Mouse (Mus musculus): ENCODE data around the gene Crkl. TPM values are rescaled to one million over a fixed set of nuclear protein-coding genes. Genes with fewer than 3 reads are reported as not detected.
A peak's percentile ranks its signal among the peaks of the same experiment; 100 is the strongest.

Gene Crkl
- polyA plus RNA-seq, 1 experiment from 2014 or later: 92.2 TPM

DNA sequence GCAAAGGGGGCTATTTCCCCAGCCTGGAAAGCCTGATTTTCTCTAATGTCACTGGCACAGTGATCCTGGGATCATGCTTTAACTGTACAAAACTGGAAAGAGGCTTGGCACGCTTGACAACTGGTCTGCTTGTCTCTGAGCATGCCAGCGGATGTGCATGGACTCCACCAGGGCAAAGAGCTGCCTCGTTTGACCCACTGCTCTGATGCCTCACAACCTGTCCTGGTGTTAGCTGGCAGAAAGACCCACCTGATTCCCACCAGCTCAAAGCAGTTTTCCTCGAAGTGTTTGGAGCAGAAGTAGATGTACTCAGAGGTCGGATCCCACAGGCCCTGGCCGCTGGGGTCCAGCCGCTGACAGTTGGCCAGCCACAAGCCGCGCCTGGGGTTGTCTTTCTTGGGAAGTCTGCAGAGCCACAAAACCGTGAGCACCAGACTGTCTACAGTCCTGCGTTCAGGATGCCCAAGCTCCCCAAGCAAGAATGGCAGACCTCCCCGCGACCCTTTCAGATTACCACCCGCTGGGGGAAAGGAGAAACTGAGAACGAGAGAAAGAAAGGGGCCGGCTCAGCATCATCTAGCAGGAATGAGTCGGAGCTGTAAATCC lies 78.3 kb downstream of the Crkl start:
- H3K4me1 ChIP-seq (replicated peaks): peaks cover 22% of the 10 kb centered on the region
- H3K4me3 ChIP-seq (replicated peaks): peak overlapping the region; percentile 68
- no peaks in the 10 kb centered on the region for H3K9me3 ChIP-seq
- no peaks in the 10 kb centered on the region for H3K27me3 ChIP-seq
- peak overlapping the region; percentile 81 for H3K4me2 ChIP-seq
- H3K27ac ChIP-seq: peak overlapping the region; percentile 95
- H3K9ac ChIP-seq (replicated peaks): peak overlapping the region; percentile 87
- 17% methylated on average over 17 of the region's 17 CpGs for WGBS
- H3K36me3 ChIP-seq: peaks cover 47% of the 10 kb centered on the region
- no peak for ATAC-seq (ENCODE audit: insufficient number of reproducible peaks, insufficient read depth, low FRiP score, low TSS enrichment, low read depth)

- peak within 1 kb of the TSS; percentile 87 for H3K9ac ChIP-seq (replicated peaks)
These were observed 79.0 kb downstream of the Crkl start, which contains the start of gene Thap7 for GRCm38 (mm10) chr16:17530640-17531288. Gene Thap7 (minus strand): TSS chr16:17531136.

GRCm38 (mm10) chr16:17532271-17532670 lies 80.5 kb downstream of the Crkl start:
- no peak overlapping the region for H3K9ac ChIP-seq (replicated peaks)
- ATAC-seq (ENCODE audit: insufficient number of reproducible peaks, insufficient read depth, low FRiP score, low TSS enrichment, low read depth): no peak
- H3K4me1 ChIP-seq (replicated peaks): peaks cover 22% of the 10 kb centered on the region
- peak overlapping the region; percentile 81; the same call in 1 of the 2 replicates for H3K4me2 ChIP-seq
- no peaks in the 10 kb centered on the region for H3K27me3 ChIP-seq
- no peaks in the 10 kb centered on the region for H3K9me3 ChIP-seq
- peak overlapping the region; percentile 68; the same call in 1 of the 2 replicates for H3K4me3 ChIP-seq (replicated peaks)
- no peak overlapping the region for H3K27ac ChIP-seq
- WGBS: 56% methylated on average over 4 of the region's 4 CpGs
- H3K36me3 ChIP-seq: peaks cover 26% of the 10 kb centered on the region

More at GRCm38 (mm10) chr16:17530640-17531288, 79.0 kb downstream of the Crkl start, which contains the start of gene Thap7:
- Histone ChIP-seq H3K9me3 (no peaks in the 10 kb centered on the region), H3K27ac (peak within 1 kb of the TSS; percentile 95), H3K4me2 (peak within 1 kb of the TSS; percentile 81), H3K4me1 (replicated peaks) (peaks cover 22% of the 10 kb centered on the region), H3K4me3 (replicated peaks) (peak within 1 kb of the TSS; percentile 68), H3K36me3 (peaks cover 41% of the 10 kb centered on the region), H3K27me3 (no peaks in the 10 kb centered on the region)
- peak; percentile 96 for ATAC-seq (ENCODE audit: insufficient number of reproducible peaks, insufficient read depth, low FRiP score, low TSS enrichment, low read depth)
- under 1% methylated on average over 66 of the region's 67 CpGs for WGBS

GRCm38 (mm10) chr16:17532676-17533329 lies 81.0 kb downstream of the Crkl start:
- Histone ChIP-seq H3K4me1 (replicated peaks) (peaks cover 22% of the 10 kb centered on the region), H3K27me3 (no peaks in the 10 kb centered on the region), H3K36me3 (peaks cover 20% of the 10 kb centered on the region), H3K9ac (replicated peaks) (no peak overlapping the region), H3K4me3 (replicated peaks) (no peak overlapping the region), H3K4me2 (no peak overlapping the region), H3K9me3 (no peaks in the 10 kb centered on the region), H3K27ac (no peak overlapping the region)
- WGBS: 66% methylated on average over 14 of the region's 14 CpGs
- ATAC-seq (ENCODE audit: insufficient number of reproducible peaks, insufficient read depth, low FRiP score, low TSS enrichment, low read depth): no peak

DNA sequence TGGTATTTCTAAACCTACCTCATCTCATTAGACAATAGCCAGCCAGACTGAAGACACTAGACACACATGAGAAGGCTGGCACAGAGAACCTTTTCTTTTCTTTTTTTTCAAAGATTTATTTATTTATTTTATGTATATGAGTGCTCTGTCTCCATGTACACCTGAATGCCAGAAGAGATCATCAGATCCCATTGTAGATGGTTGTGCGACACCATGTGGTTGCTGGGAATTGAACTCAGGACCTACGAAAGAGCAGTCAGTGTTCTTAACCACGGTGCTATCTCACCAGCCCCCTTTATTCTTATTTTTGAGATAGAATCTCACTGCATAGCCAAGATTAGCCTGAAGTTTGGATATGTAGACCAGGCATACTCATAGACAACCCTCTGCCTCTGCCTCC lies 84.8 kb downstream of the Crkl start:
- Histone ChIP-seq H3K4me1 (replicated peaks) (peaks cover 6% of the 10 kb centered on the region), H3K9ac (replicated peaks) (no peak overlapping the region), H3K9me3 (no peaks in the 10 kb centered on the region), H3K4me3 (replicated peaks) (no peak overlapping the region), H3K4me2 (no peak overlapping the region), H3K36me3 (no peaks in the 10 kb centered on the region), H3K27ac (no peak overlapping the region), H3K27me3 (peaks cover 11% of the 10 kb centered on the region)
- ATAC-seq (ENCODE audit: insufficient number of reproducible peaks, insufficient read depth, low FRiP score, low TSS enrichment, low read depth): no peak
- 86% methylated on average over 3 of the region's 3 CpGs for WGBS

Other genes starting within 250 kb of the Crkl start
- gene Ube2l3, start 249.3 kb upstream of the Crkl start, polyA plus RNA-seq (2016; fragmentation: Nextera tagmentation; extraction: Ambion mirVana): 362 and 368 TPM in 2 replicates
- 0.74 and 0.85 TPM in 2 replicates for gene Rimbp3, start 243.4 kb upstream of the Crkl start, polyA plus RNA-seq (2016; fragmentation: Nextera tagmentation; extraction: Ambion mirVana)
- gene Hic2, start 218.4 kb upstream of the Crkl start, polyA plus RNA-seq (2016; fragmentation: Nextera tagmentation; extraction: Ambion mirVana): 13.7 TPM in 2 replicates
- gene Tmem191c, start 175.9 kb upstream of the Crkl start, polyA plus RNA-seq (2016; fragmentation: Nextera tagmentation; extraction: Ambion mirVana): 13.8 and 16.5 TPM in 2 replicates
- gene Serpind1, start 120.6 kb upstream of the Crkl start, polyA plus RNA-seq (2016; fragmentation: Nextera tagmentation; extraction: Ambion mirVana): 0.29 and 0.54 TPM in 2 replicates
- 13.0 and 14.0 TPM in 2 replicates for gene Snap29, start 46.0 kb upstream of the Crkl start, polyA plus RNA-seq (2016; fragmentation: Nextera tagmentation; extraction: Ambion mirVana)
- 44.8 and 50.2 TPM in 2 replicates for gene Pi4ka, start 45.7 kb upstream of the Crkl start, polyA plus RNA-seq (2016; fragmentation: Nextera tagmentation; extraction: Ambion mirVana)
- gene Aifm3, start 37.6 kb downstream of the Crkl start, polyA plus RNA-seq (2016; fragmentation: Nextera tagmentation; extraction: Ambion mirVana): 0.45 and 0.55 TPM in 2 replicates
- 104 and 111 TPM in 2 replicates for gene Lztr1, start 56.7 kb downstream of the Crkl start, polyA plus RNA-seq (2016; fragmentation: Nextera tagmentation; extraction: Ambion mirVana)
- 72.0 and 75.6 TPM in 2 replicates for gene Thap7, start 79.1 kb downstream of the Crkl start, polyA plus RNA-seq (2016; fragmentation: Nextera tagmentation; extraction: Ambion mirVana)
- gene Lrrc74b, start 109.3 kb downstream of the Crkl start, polyA plus RNA-seq (2016; fragmentation: Nextera tagmentation; extraction: Ambion mirVana): not detected in 2 replicates
- gene P2rx6, start 109.9 kb downstream of the Crkl start, polyA plus RNA-seq (2016; fragmentation: Nextera tagmentation; extraction: Ambion mirVana): 0.26 and 0.33 TPM in 2 replicates
- 2.7 and 2.9 TPM in 2 replicates for gene Slc7a4, start 131.2 kb downstream of the Crkl start, polyA plus RNA-seq (2016; fragmentation: Nextera tagmentation; extraction: Ambion mirVana)
- 50.6 and 52.1 TPM in 2 replicates for gene Smpd4, start 167.4 kb downstream of the Crkl start, polyA plus RNA-seq (2016; fragmentation: Nextera tagmentation; extraction: Ambion mirVana)
- gene Ccdc74a, start 194.5 kb downstream of the Crkl start, polyA plus RNA-seq (2016; fragmentation: Nextera tagmentation; extraction: Ambion mirVana): 8.2 and 11.9 TPM in 2 replicates

All from limb, embryonic 12.5 days (tissue).